Mouse (Mus musculus) embryo, embryonic 10.5 days (tissue): ENCODE results near the gene Gria1.

Source experiments
- DNase-seq: peaks from one replicate; pipeline ENCODE4 v3.0.0-alpha.2; 2015; ENCODE audit warnings: low spot score

The Gria1 gene

DNA sequence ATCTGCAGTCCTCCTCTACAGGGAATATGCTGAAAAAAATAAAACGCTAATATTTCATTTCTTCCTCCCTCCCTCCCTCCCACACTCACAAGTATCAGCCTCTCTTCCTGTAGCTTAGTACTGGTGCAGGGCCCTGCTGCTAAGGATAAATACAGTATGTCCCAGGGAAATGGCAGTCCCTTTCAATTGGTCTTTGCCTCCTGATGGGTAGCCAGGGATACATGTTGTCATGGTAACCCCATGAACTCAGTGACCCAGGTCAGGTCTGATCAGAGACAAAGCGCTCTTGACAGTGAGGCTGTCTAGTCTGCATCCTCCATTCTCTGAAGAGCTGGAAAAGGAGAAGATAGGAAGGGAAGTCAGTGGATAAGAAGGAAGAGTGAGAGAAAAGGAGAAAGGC, 287.1 kb downstream of the Gria1 start:
- peak; percentile 86 for DNase-seq

GRCm38 (mm10) chr11:57298665-57299064, 287.5 kb downstream of the Gria1 start:
- no peak for DNase-seq

GRCm38 (mm10) chr11:57303602-57304001, 292.4 kb downstream of the Gria1 start:
- peak; percentile 23 for DNase-seq

DNA sequence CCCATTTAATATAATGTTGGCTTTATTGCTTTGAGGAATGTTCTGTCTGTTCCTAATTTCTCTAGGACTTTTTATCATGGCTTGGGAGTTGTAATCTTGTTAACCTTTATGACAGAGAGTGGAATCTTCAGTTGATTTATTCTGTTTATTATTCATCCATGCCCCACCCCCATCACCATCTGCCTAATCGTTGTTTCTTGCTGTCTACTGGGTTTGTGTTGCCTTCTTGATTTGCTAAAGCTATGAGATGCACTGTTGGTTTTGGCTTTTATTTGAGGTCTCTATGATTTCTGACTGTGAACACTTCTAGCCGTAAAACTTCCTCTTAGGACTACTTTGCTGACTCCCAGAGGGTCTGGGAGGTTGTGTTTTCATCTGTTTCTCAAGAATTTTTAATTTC, 294.9 kb downstream of the Gria1 start:
- no peak for DNase-seq

DNA sequence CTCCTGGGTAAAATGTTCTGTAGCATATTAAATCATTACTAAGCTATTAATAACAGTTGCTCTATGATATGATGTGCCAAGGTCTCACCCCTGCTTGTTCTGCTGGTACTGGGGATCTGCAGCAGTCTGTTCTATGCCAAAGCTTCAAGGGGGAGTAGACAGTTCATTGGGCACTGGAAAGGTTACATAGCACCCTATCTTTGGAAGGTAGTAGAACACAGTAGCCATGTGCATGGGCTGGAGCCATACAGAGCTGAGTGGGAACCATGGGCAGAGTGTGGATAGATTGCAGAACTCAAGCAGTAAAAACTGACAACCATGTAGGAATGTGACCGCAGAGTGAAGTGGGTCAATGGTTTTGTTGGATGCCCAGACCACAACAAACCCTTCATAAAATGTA, 295.7 kb downstream of the Gria1 start:
- DNase-seq: no peak

GRCm38 (mm10) chr11:57317063-57317462, 305.9 kb downstream of the Gria1 start:
- DNase-seq: no peak

GRCm38 (mm10) chr11:57317478-57317877, 306.3 kb downstream of the Gria1 start:
- no peak for DNase-seq

GRCm38 (mm10) chr11:57319374-57319773, 308.2 kb downstream of the Gria1 start:
- no peak for DNase-seq

GRCm38 (mm10) chr11:57324099-57324498, 312.9 kb downstream of the Gria1 start:
- DNase-seq: no peak
